Mouse (Mus musculus) kidney, postnatal 25 days (tissue): ENCODE results near the gene Gm7694.
A peak's percentile ranks its signal among the peaks of the same experiment; 100 is the strongest.

Experiments
- DNase-seq, 2 experiments: peaks; one replicate each; pipeline ENCODE4 v3.0.0; 2021; ENCODE audit warnings: mixed read lengths in 2 of 2

Gm7694 gene

DNA sequence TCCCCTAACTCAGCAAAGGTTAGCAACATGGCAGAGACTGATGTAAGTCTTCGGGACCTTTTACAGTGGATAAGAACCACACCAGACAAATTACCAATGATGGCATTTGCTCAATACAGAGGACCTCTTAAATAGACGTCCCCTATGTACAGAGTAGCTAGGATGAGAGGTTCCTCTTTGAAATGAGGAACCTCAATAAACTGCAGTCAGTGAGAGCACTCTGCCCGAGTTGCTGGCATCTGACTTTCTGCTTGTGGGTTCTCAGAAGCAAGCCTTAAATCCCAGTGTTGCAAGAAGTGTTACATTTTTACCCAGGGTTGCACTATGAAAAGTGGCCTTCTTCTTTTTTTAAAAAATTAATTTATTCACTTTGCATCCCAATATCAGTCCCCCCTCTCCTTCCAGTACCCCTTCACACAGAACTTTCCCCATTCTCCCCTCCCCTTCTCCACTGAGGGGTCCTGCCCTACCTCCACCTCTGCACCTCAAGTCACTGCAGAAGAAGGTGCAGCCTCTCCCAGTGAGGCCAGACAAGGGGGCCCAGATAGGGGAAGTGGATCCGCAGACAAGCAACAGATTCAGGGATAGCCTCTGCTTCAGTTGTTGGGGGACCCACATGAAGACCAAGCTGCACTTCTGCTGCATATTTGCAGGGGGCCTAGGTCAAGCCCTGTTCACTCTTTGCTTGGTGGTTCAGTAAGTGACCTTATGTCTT, 23.6 kb downstream of the Gm7694 start:
- DNase-seq: no peak

DNA sequence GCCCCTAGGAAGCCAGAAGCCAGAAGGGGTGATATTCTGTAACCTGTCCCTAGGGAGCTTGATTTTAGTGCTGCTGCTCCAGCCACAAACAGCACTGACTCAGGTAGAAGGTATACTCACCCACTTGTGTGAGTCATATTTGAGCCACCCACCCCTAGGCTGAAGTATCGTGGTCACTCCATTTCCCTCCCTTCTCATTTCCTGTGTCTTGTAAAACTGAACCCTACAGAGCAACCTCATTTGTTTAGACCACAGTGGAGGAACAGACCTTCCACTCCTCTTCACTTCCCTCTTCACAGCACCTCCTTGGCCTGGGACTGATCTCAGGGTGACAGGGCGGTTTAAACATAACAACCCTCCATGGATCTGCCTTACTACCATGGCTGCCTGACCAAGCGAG, 29.1 kb downstream of the Gm7694 start, which contains the start of gene Sh2d1b1:
Sh2d1b1 (plus strand) TSS at position 305 of the 400 bp plus-strand sequence.
- DNase-seq: no peak

DNA sequence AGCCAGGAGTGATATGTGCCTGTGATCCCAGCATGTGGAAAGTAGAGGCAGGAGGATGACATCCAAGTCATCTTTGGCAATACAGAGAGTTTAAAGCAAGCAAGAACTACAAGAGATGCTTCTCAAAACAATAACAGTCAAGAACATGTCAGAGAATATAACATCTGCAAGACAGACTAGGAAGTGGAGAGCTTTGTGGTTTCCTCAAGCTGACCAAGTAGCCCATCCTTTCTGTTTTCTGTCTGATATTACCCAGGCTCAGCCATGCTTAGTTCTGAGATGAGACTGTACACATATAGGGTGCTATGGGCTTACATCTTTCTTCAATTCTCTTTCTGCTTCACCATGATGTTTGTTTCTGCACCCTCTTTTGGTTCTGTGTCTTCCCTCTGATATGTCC, 32.9 kb downstream of the Gm7694 start:
- DNase-seq: no peak

GRCm38 (mm10) chr1:170270696-170271095, 35.4 kb downstream of the Gm7694 start:
- DNase-seq: no peak

DNA sequence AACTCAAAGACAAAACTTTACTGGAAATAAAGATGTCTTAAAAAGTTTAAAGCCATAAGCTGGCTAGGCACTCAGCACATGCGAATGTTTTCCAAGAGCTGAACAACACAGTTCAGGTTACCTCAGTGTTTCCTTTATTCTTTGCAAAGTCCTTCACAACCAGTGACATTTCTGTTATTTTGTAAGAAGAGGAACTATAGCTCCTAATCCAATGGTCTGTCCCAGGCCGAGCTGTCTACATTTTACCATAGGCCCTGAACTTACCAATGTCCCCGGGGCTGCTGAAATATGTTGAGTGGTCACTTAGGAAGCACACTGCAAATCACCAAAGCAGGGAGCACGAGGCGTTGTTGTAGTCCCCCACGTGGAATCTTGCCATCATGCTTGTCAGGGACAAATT, 35.9 kb downstream of the Gm7694 start:
- no peak for DNase-seq

DNA sequence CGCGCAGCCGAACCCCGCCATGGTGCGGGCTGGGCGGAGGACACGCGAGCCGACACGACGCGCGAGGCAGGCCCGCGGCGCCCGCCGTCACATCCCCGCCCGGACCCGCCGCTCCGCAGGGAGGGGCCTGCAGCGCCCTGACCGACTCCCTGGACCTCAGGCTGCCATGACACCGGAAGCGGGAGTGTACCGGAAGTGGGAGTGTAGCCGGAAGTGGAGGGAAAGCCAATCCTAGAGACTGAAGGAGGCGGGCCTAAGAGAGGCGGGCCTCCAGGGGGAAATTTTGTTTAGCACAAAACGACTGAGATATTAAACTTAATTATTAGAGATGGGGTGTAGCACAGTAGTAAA, 50.6 kb downstream of the Gm7694 start:
- DNase-seq: peak; percentile 86 to 93

DNA sequence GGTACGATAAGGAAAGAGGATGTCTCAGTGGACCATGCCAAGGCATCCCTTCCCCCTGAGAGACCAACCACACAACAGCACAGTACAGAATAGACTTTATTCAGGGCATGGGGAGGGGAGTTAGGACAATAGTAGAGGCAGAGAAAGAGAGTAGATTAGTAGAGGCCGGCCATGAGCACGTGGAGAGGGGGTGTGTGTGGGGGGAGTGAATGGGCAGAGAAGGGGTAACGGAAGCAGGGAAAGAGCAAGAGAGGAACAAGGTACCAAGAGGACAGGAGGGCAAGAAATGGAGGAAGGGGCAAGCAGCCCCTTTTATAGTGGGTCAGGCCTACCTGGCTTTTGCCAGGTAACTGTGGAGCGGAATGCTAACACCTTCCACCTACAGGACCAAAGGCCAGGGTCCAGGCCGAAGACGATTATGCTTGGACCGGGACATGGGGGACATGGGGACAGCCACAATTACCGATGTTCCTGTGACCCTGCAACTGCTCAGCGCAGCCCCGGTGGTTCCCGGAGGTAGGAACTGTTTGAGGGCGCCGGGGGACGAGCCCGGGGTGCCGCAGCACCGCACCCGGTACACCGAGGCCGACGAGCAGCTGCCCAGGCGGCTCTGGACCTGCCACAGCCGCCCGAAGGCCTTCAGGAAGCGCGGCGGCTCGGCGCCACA, 51.1 kb downstream of the Gm7694 start:
- DNase-seq: no peak
